Mouse (Mus musculus): ENCODE measurements around the gene Ric8a. TPM values are rescaled to one million over a fixed set of nuclear protein-coding genes. Genes with fewer than 3 reads are reported as not detected.

Ric8a gene
- polyA plus RNA-seq, 1 experiment from 2014 or later: 60.4 TPM

GRCm38 (mm10) chr7:140894611-140895010, 37.9 kb downstream of the Ric8a start:
- Histone ChIP-seq H3K9ac (ENCODE audit: low read length) (no peak overlapping the region), H3K4me1 (ENCODE audit: control insufficient read depth, insufficient read depth, low read length) (no peaks in the 10 kb centered on the region), H3K4me2 (no peak overlapping the region), H3K27me3 (ENCODE audit: control insufficient read depth, insufficient read depth, low read length) (no peaks in the 10 kb centered on the region), H3K4me3 (ENCODE audit: low read depth, low read length) (no peak overlapping the region), H3K27ac (ENCODE audit: low read depth, low read length) (no peak overlapping the region), H3K36me3 (ENCODE audit: control insufficient read depth, insufficient read depth, low read length) (peaks cover 26% of the 10 kb centered on the region), H3K9me3 (ENCODE audit: control insufficient read depth, low read length) (no peaks in the 10 kb centered on the region)
- no peak for ATAC-seq (ENCODE audit: low FRiP score)
- 95% methylated on average over 3 of the region's 3 CpGs for WGBS
- no peak for DNase-seq (ENCODE audit: low spot score, missing footprints)

GRCm38 (mm10) chr7:140897863-140898262, 41.1 kb downstream of the Ric8a start:
- Histone ChIP-seq H3K9me3 (ENCODE audit: control insufficient read depth, low read length) (no peaks in the 10 kb centered on the region), H3K27ac (ENCODE audit: low read depth, low read length) (no peak overlapping the region), H3K4me1 (ENCODE audit: control insufficient read depth, insufficient read depth, low read length) (no peaks in the 10 kb centered on the region), H3K4me2 (no peak overlapping the region), H3K27me3 (ENCODE audit: control insufficient read depth, insufficient read depth, low read length) (no peaks in the 10 kb centered on the region), H3K9ac (ENCODE audit: low read length) (no peak overlapping the region), H3K4me3 (ENCODE audit: low read depth, low read length) (no peak overlapping the region), H3K36me3 (ENCODE audit: control insufficient read depth, insufficient read depth, low read length) (peaks cover 12% of the 10 kb centered on the region; the same call in 1 of the 2 replicates)
- no peak for ATAC-seq (ENCODE audit: low FRiP score)
- no peak for DNase-seq (ENCODE audit: low spot score, missing footprints)
- WGBS: 92% methylated on average over 7 of the region's 7 CpGs

- Histone ChIP-seq H3K4me1 (ENCODE audit: control insufficient read depth, insufficient read depth, low read length) (no peaks in the 10 kb centered on the region), H3K9me3 (ENCODE audit: control insufficient read depth, low read length) (no peaks in the 10 kb centered on the region), H3K4me3 (ENCODE audit: low read depth, low read length) (no peak overlapping the region), H3K9ac (ENCODE audit: low read length) (no peak overlapping the region), H3K4me2 (no peak overlapping the region), H3K36me3 (ENCODE audit: control insufficient read depth, insufficient read depth, low read length) (peaks cover 8% of the 10 kb centered on the region; the same call in 1 of the 2 replicates), H3K27me3 (ENCODE audit: control insufficient read depth, insufficient read depth, low read length) (no peaks in the 10 kb centered on the region), H3K27ac (ENCODE audit: low read depth, low read length) (no peak overlapping the region)
- WGBS: 87% methylated on average over 3 of the region's 3 CpGs
- no peak for ATAC-seq (ENCODE audit: low FRiP score)
- no peak for DNase-seq (ENCODE audit: low spot score, missing footprints)
Observed at GRCm38 (mm10) chr7:140899121-140899520, 42.4 kb downstream of the Ric8a start.

- Histone ChIP-seq H3K9me3 (ENCODE audit: control insufficient read depth, low read length) (no peaks in the 10 kb centered on the region), H3K27ac (ENCODE audit: low read depth, low read length) (no peak within 1 kb of the TSS), H3K27me3 (ENCODE audit: control insufficient read depth, insufficient read depth, low read length) (no peaks in the 10 kb centered on the region), H3K36me3 (ENCODE audit: control insufficient read depth, insufficient read depth, low read length) (peaks cover 8% of the 10 kb centered on the region; the same call in 1 of the 2 replicates), H3K4me3 (ENCODE audit: low read depth, low read length) (no peak within 1 kb of the TSS), H3K4me2 (no peak within 1 kb of the TSS), H3K9ac (ENCODE audit: low read length) (no peak within 1 kb of the TSS), H3K4me1 (ENCODE audit: control insufficient read depth, insufficient read depth, low read length) (no peaks in the 10 kb centered on the region)
- WGBS: 84% methylated on average over 10 of the region's 10 CpGs
- DNase-seq (ENCODE audit: low spot score, missing footprints) (no peak), ATAC-seq (ENCODE audit: low FRiP score) (no peak)
Observed at GRCm38 (mm10) chr7:140900220-140900619, 43.5 kb downstream of the Ric8a start, which contains the start of gene Cox8b. Cox8b (minus strand) TSS chr7:140900446.

GRCm38 (mm10) chr7:140902036-140902875, 45.5 kb downstream of the Ric8a start:
- no peak for ATAC-seq (ENCODE audit: low FRiP score)
- Histone ChIP-seq H3K9ac (ENCODE audit: low read length) (no peak overlapping the region), H3K36me3 (ENCODE audit: control insufficient read depth, insufficient read depth, low read length) (peaks cover 6% of the 10 kb centered on the region; the same call in 1 of the 2 replicates), H3K4me3 (ENCODE audit: low read depth, low read length) (no peak overlapping the region), H3K4me1 (ENCODE audit: control insufficient read depth, insufficient read depth, low read length) (no peaks in the 10 kb centered on the region), H3K4me2 (no peak overlapping the region), H3K27ac (ENCODE audit: low read depth, low read length) (no peak overlapping the region), H3K27me3 (ENCODE audit: control insufficient read depth, insufficient read depth, low read length) (no peaks in the 10 kb centered on the region), H3K9me3 (ENCODE audit: control insufficient read depth, low read length) (no peaks in the 10 kb centered on the region)
- DNase-seq (ENCODE audit: low spot score, missing footprints): no peak
- 80% methylated on average over 15 of the region's 15 CpGs for WGBS

- no peak overlapping the region for H3K4me3 ChIP-seq (ENCODE audit: low read depth, low read length)
- DNase-seq (ENCODE audit: low spot score, missing footprints) (peak; percentile 98), ATAC-seq (ENCODE audit: low FRiP score) (peak; percentile 62)
- WGBS: 25% methylated on average over 13 of the region's 13 CpGs
- H3K36me3 ChIP-seq (ENCODE audit: control insufficient read depth, insufficient read depth, low read length): peaks cover 3% of the 10 kb centered on the region; the same call in 1 of the 2 replicates
- no peaks in the 10 kb centered on the region for H3K9me3 ChIP-seq (ENCODE audit: control insufficient read depth, low read length)
- no peaks in the 10 kb centered on the region for H3K27me3 ChIP-seq (ENCODE audit: control insufficient read depth, insufficient read depth, low read length)
- no peaks in the 10 kb centered on the region for H3K4me1 ChIP-seq (ENCODE audit: control insufficient read depth, insufficient read depth, low read length)
- H3K9ac ChIP-seq (ENCODE audit: low read length): no peak overlapping the region
- H3K27ac ChIP-seq (ENCODE audit: low read depth, low read length): no peak overlapping the region
- no peak overlapping the region for H3K4me2 ChIP-seq
Observed at GRCm38 (mm10) chr7:140903212-140903611, 46.5 kb downstream of the Ric8a start.

GRCm38 (mm10) chr7:140905642-140906081, 48.9 kb downstream of the Ric8a start:
- no peaks in the 10 kb centered on the region for H3K27me3 ChIP-seq (ENCODE audit: control insufficient read depth, insufficient read depth, low read length)
- no peak overlapping the region for H3K4me3 ChIP-seq (ENCODE audit: low read depth, low read length)
- DNase-seq (ENCODE audit: low spot score, missing footprints) (no peak), ATAC-seq (ENCODE audit: low FRiP score) (no peak)
- 84% methylated on average over 2 of the region's 2 CpGs for WGBS
- no peaks in the 10 kb centered on the region for H3K36me3 ChIP-seq (ENCODE audit: control insufficient read depth, insufficient read depth, low read length)
- no peak overlapping the region for H3K27ac ChIP-seq (ENCODE audit: low read depth, low read length)
- H3K9ac ChIP-seq (ENCODE audit: low read length): no peak overlapping the region
- H3K4me2 ChIP-seq: no peak overlapping the region
- H3K9me3 ChIP-seq (ENCODE audit: control insufficient read depth, low read length): no peaks in the 10 kb centered on the region
- 0 out of 2 replicates have a peak, but pooled peaks cover 2% of the 10 kb centered on the region for H3K4me1 ChIP-seq (ENCODE audit: control insufficient read depth, insufficient read depth, low read length)

GRCm38 (mm10) chr7:140907131-140907530, 50.4 kb downstream of the Ric8a start:
- Histone ChIP-seq H3K27me3 (ENCODE audit: control insufficient read depth, insufficient read depth, low read length) (no peaks in the 10 kb centered on the region), H3K4me1 (ENCODE audit: control insufficient read depth, insufficient read depth, low read length) (0 out of 2 replicates have a peak, but pooled peaks cover 2% of the 10 kb centered on the region), H3K9me3 (ENCODE audit: control insufficient read depth, low read length) (no peaks in the 10 kb centered on the region), H3K4me2 (no peak overlapping the region), H3K36me3 (ENCODE audit: control insufficient read depth, insufficient read depth, low read length) (no peaks in the 10 kb centered on the region), H3K9ac (ENCODE audit: low read length) (no peak overlapping the region), H3K4me3 (ENCODE audit: low read depth, low read length) (no peak overlapping the region), H3K27ac (ENCODE audit: low read depth, low read length) (no peak overlapping the region)
- DNase-seq (ENCODE audit: low spot score, missing footprints) (no peak), ATAC-seq (ENCODE audit: low FRiP score) (no peak)
- WGBS: 82% methylated on average over 13 of the region's 13 CpGs

- no peak overlapping the region for H3K9ac ChIP-seq (ENCODE audit: low read length)
- DNase-seq (ENCODE audit: low spot score, missing footprints) (no peak), ATAC-seq (ENCODE audit: low FRiP score) (no peak)
- no peak overlapping the region for H3K4me3 ChIP-seq (ENCODE audit: low read depth, low read length)
- H3K4me2 ChIP-seq: no peak overlapping the region
- 85% methylated on average over 7 of the region's 7 CpGs for WGBS
- no peak overlapping the region for H3K27ac ChIP-seq (ENCODE audit: low read depth, low read length)
- H3K27me3 ChIP-seq (ENCODE audit: control insufficient read depth, insufficient read depth, low read length): no peaks in the 10 kb centered on the region
- 0 out of 2 replicates have a peak, but pooled peaks cover 2% of the 10 kb centered on the region for H3K4me1 ChIP-seq (ENCODE audit: control insufficient read depth, insufficient read depth, low read length)
- no peaks in the 10 kb centered on the region for H3K36me3 ChIP-seq (ENCODE audit: control insufficient read depth, insufficient read depth, low read length)
- no peaks in the 10 kb centered on the region for H3K9me3 ChIP-seq (ENCODE audit: control insufficient read depth, low read length)
Observed at GRCm38 (mm10) chr7:140907697-140908096, 50.9 kb downstream of the Ric8a start.
